Mouse (Mus musculus) midbrain, embryonic 15.5 days (tissue): ENCODE measurements around the gene Zfp759. TPM values are rescaled to one million over a fixed set of nuclear protein-coding genes. Genes with fewer than 3 reads are reported as not detected.
"Not testable (repeated sequence)": the region's sequence is repeated elsewhere in the genome, so short reads cannot be mapped to it uniquely, and the experiment has no call there.

Experiments used
- ATAC-seq: fragments of 200-750 bp; cut with Nextera tagmentation; replicated peaks from 2 replicates; pipeline ENCODE4 v1.8.0; 2017; ENCODE audit warnings: moderate TSS enrichment
- H3K27ac ChIP-seq: fragments of 300-500 bp; sonication (generic); 2 replicates; pipeline ENCODE4 v1.5.1; 2015; ENCODE audit warnings: mild to moderate bottlenecking, inconsistent platforms
- H3K27me3 ChIP-seq: fragments of 300-500 bp; sonication (generic); replicated peaks from 2 replicates; pipeline ENCODE4 v1.6.1; 2015; ENCODE audit warnings: inconsistent platforms
- H3K36me3 ChIP-seq: fragments of 300-500 bp; sonication (generic); replicated peaks from 2 replicates; pipeline ENCODE4 v1.6.1; 2015; ENCODE audit warnings: inconsistent platforms
- H3K4me1 ChIP-seq: fragments of 300-500 bp; sonication (generic); 2 replicates; pipeline ENCODE4 v1.6.1; 2015; ENCODE audit warnings: inconsistent platforms
- H3K4me2 ChIP-seq: fragments of 300-500 bp; sonication (generic); 2 replicates; pipeline ENCODE4 v1.6.1; 2015; ENCODE audit warnings: inconsistent platforms, mild to moderate bottlenecking, moderate library complexity
- H3K4me3 ChIP-seq: fragments of 300-500 bp; sonication (generic); 2 replicates; pipeline ENCODE4 v1.5.1; 2015; ENCODE audit warnings: mild to moderate bottlenecking, inconsistent platforms
- H3K9ac ChIP-seq: fragments of 300-500 bp; sonication (generic); 2 replicates; pipeline ENCODE4 v1.6.1; 2015; ENCODE audit warnings: mild to moderate bottlenecking, inconsistent platforms
- H3K9me3 ChIP-seq: fragments of 300-500 bp; sonication (generic); 2 replicates; pipeline ENCODE4 v1.6.1; 2016; ENCODE audit warnings: inconsistent platforms
- WGBS: fragments of 180-500 bp; shearing (Covaris S2); methylation state at CpG from one replicate; pipeline ENCODE4 v1.1.7; 2015; ENCODE audit warnings: mixed read lengths; 5-methylcytosine and 5-hydroxymethylcytosine counted together
- polyA plus RNA-seq: library from polyadenylated mRNA; unstranded; fragments of >200 nt; fragmentation: Nextera tagmentation; extraction: Ambion mirVana; gene quantifications from 2 replicates; pipeline ENCODE4 v1.2.1, GENCODE M21; 2015

The Zfp759 gene
- polyA plus RNA-seq, 1 experiment from 2014 or later: 5.0 TPM

- Histone ChIP-seq H3K36me3 (no peaks in the 10 kb centered on the region), H3K4me1 (peaks cover 11% of the 10 kb centered on the region), H3K27me3 (no peaks in the 10 kb centered on the region), H3K9ac (no peak overlapping the region), H3K27ac (no peak overlapping the region), H3K4me2 (no peak overlapping the region), H3K9me3 (no peaks in the 10 kb centered on the region), H3K4me3 (no peak overlapping the region)
- 94% methylated on average over 1 of the region's 1 CpGs for WGBS
- ATAC-seq: no peak
Observed at GRCm38 (mm10) chr13:67124460-67124859, 3.0 kb downstream of the Zfp759 start.

- H3K27ac ChIP-seq: not testable (repeated sequence)
Observed at GRCm38 (mm10) chr13:67127507-67127906, 6.0 kb downstream of the Zfp759 start.

GRCm38 (mm10) chr13:67128038-67128721 lies 6.7 kb downstream of the Zfp759 start:
- Histone ChIP-seq H3K9ac (peak overlapping the region; percentile 87), H3K27me3 (no peaks in the 10 kb centered on the region), H3K4me2 (peak overlapping the region; percentile 81), H3K36me3 (no peaks in the 10 kb centered on the region), H3K27ac (peak overlapping the region; percentile 85), H3K4me1 (peaks cover 11% of the 10 kb centered on the region), H3K4me3 (peak overlapping the region; percentile 78), H3K9me3 (no peaks in the 10 kb centered on the region)
- peak; percentile 99 for ATAC-seq
- WGBS: under 1% methylated on average over 18 of the region's 18 CpGs

More at GRCm38 (mm10) chr13:67127507-67127906, 6.0 kb downstream of the Zfp759 start:
- not testable (repeated sequence) for H3K9me3 ChIP-seq, H3K9ac ChIP-seq, H3K27me3 ChIP-seq, H3K36me3 ChIP-seq
- H3K4me3 ChIP-seq: peak overlapping the region; percentile 78
- 77% methylated on average over 10 of the region's 10 CpGs for WGBS
- peak; percentile 45 for ATAC-seq
- H3K4me2 ChIP-seq: peak overlapping the region; percentile 81
- peaks cover 11% of the 10 kb centered on the region for H3K4me1 ChIP-seq

GRCm38 (mm10) chr13:67166122-67166521 lies 44.7 kb downstream of the Zfp759 start:
- WGBS: 67% methylated on average over 4 of the region's 4 CpGs
- not testable (repeated sequence) for H3K4me3 ChIP-seq, H3K36me3 ChIP-seq, ATAC-seq, H3K9ac ChIP-seq, H3K9me3 ChIP-seq, H3K27ac ChIP-seq, H3K4me2 ChIP-seq, H3K27me3 ChIP-seq, H3K4me1 ChIP-seq

- not testable (repeated sequence) for H3K36me3 ChIP-seq, H3K27me3 ChIP-seq, H3K4me1 ChIP-seq, H3K9me3 ChIP-seq
- ATAC-seq: peak; percentile 99
- Histone ChIP-seq H3K4me2 (peak within 1 kb of the TSS; percentile 65), H3K4me3 (peak within 1 kb of the TSS; percentile 79), H3K27ac (peak within 1 kb of the TSS; percentile 71), H3K9ac (peak within 1 kb of the TSS; percentile 61)
- 0% methylated on average over 17 of the region's 17 CpGs for WGBS
Observed at GRCm38 (mm10) chr13:67172991-67173722, 51.7 kb downstream of the Zfp759 start, which contains the start of gene Rsl1. TSS of gene Rsl1 (plus strand) at chr13:67173182.

- peak overlapping the region; percentile 79 for H3K4me3 ChIP-seq
- H3K27ac ChIP-seq: no peak overlapping the region
- ATAC-seq: 0 out of 2 replicates have a peak, but pooled peaks have one; percentile 5
- H3K27me3 ChIP-seq: no peaks in the 10 kb centered on the region
- peak overlapping the region; percentile 65 for H3K4me2 ChIP-seq
- no peaks in the 10 kb centered on the region for H3K9me3 ChIP-seq
- peak overlapping the region; percentile 61 for H3K9ac ChIP-seq
- 0 out of 2 replicates have a peak, but pooled peaks cover 5% of the 10 kb centered on the region for H3K36me3 ChIP-seq
- peaks cover 6% of the 10 kb centered on the region; the same call in 1 of the 2 replicates for H3K4me1 ChIP-seq
- 30% methylated on average over 5 of the region's 5 CpGs for WGBS
Observed at GRCm38 (mm10) chr13:67173723-67174055, 52.2 kb downstream of the Zfp759 start.

Other genes starting within 250 kb of the Zfp759 start
- gene Gm10767, start 216.7 kb upstream of the Zfp759 start, polyA plus RNA-seq: 3.0 and 4.2 TPM in 2 replicates
- 7.3 and 8.1 TPM in 2 replicates for gene Zfp712, start 60.5 kb upstream of the Zfp759 start, polyA plus RNA-seq
- 9.3 and 9.5 TPM in 2 replicates for gene Zfp708, start 23.7 kb upstream of the Zfp759 start, polyA plus RNA-seq
- gene Gm28557, start 13.1 kb upstream of the Zfp759 start, polyA plus RNA-seq: 0.86 and 1.0 TPM in 2 replicates
- not detected in 2 replicates for gene Rslcan18, start 5.4 kb upstream of the Zfp759 start, polyA plus RNA-seq
- 6.1 and 6.2 TPM in 2 replicates for gene Rsl1, start 51.5 kb downstream of the Zfp759 start, polyA plus RNA-seq
- 2.0 and 2.9 TPM in 2 replicates for gene Zfp455, start 72.8 kb downstream of the Zfp759 start, polyA plus RNA-seq
- gene Zfp458, start 156.8 kb downstream of the Zfp759 start, polyA plus RNA-seq: 5.1 and 6.3 TPM in 2 replicates
- 0.91 and 1.5 TPM in 2 replicates for gene Zfp457, start 184.8 kb downstream of the Zfp759 start, polyA plus RNA-seq
- 1.4 and 1.6 TPM in 2 replicates for gene Zfp595, start 210.9 kb downstream of the Zfp759 start, polyA plus RNA-seq
- not detected in 2 replicates for gene Gm28044, start 238.9 kb downstream of the Zfp759 start, polyA plus RNA-seq
- 0.49 and 0.68 TPM in 2 replicates for gene Zfp953, start 238.9 kb downstream of the Zfp759 start, polyA plus RNA-seq